Mouse (Mus musculus) midbrain, embryonic 11.5 days (tissue): Measurements from ENCODE around the gene Slc25a33. TPM values are rescaled to one million over a fixed set of nuclear protein-coding genes. Genes with fewer than 3 reads are reported as not detected.
"Not testable (repeated sequence)": the region's sequence is repeated elsewhere in the genome, so short reads cannot be mapped to it uniquely, and the experiment has no call there.

ENCODE experiments used
- ATAC-seq: fragments of 200-750 bp; cut with Nextera tagmentation; 2 replicates; pipeline ENCODE4 v1.8.0; 2017; ENCODE audit warnings: moderate TSS enrichment, moderate library complexity; ENCODE audit not compliant: low FRiP score
- DNase-seq: peaks from one replicate; pipeline ENCODE4 v3.0.0; 2015; ENCODE audit warnings: low spot score; ENCODE audit errors: missing footprints
- H3K27ac ChIP-seq: fragments of 300-500 bp; sonication (generic); 2 replicates; pipeline ENCODE4 v1.5.1; 2014; ENCODE audit warnings: low read depth, low read length
- H3K27me3 ChIP-seq: fragments of 300-500 bp; sonication (generic); 2 replicates; pipeline ENCODE4 v1.6.1; 2014; ENCODE audit warnings: mild to moderate bottlenecking, low read length, moderate library complexity, mixed read lengths; ENCODE audit not compliant: control insufficient read depth, insufficient read depth
- H3K36me3 ChIP-seq: fragments of 300-500 bp; sonication (generic); 2 replicates; pipeline ENCODE4 v1.6.1; 2014; ENCODE audit warnings: mild to moderate bottlenecking, low read length, moderate library complexity, mixed read lengths; ENCODE audit not compliant: control insufficient read depth, insufficient read depth
- H3K4me1 ChIP-seq: fragments of 300-500 bp; sonication (generic); 2 replicates; pipeline ENCODE4 v1.6.1; 2014; ENCODE audit warnings: low read length; ENCODE audit not compliant: control insufficient read depth, insufficient read depth
- H3K4me2 ChIP-seq: fragments of 300-500 bp; sonication (generic); 2 replicates; pipeline ENCODE4 v1.6.1; 2014; ENCODE audit warnings: mild to moderate bottlenecking, moderate library complexity
- H3K4me3 ChIP-seq: fragments of 300-500 bp; sonication (generic); 2 replicates; pipeline ENCODE4 v1.5.1; 2014; ENCODE audit warnings: low read depth, low read length
- H3K9ac ChIP-seq: fragments of 300-500 bp; sonication (generic); 2 replicates; pipeline ENCODE4 v1.6.1; 2014; ENCODE audit warnings: low read length
- H3K9me3 ChIP-seq: fragments of 300-500 bp; sonication (generic); 2 replicates; pipeline ENCODE4 v1.6.1; 2016; ENCODE audit warnings: low read length; ENCODE audit not compliant: control insufficient read depth
- WGBS: fragments of 180-500 bp; shearing (Covaris S2); extraction: QIAGEN DNeasy Blood & Tissue Kit; methylation state at CpG from one replicate; pipeline ENCODE4 v1.1.7; 2014; 5-methylcytosine and 5-hydroxymethylcytosine counted together
- polyA plus RNA-seq: library from polyadenylated mRNA; unstranded; fragments of >200 nt; fragmentation: Nextera tagmentation; extraction: Ambion mirVana; gene quantifications from 2 replicates; pipeline ENCODE4 v1.2.1, GENCODE M21; 2014

The Slc25a33 gene
- polyA plus RNA-seq: 18.6 and 21.4 TPM in 2 replicates

- Histone ChIP-seq H3K27ac (peak within 1 kb of the TSS; percentile 35; the same call in 1 of the 2 replicates), H3K9me3 (no peaks in the 10 kb centered on the region), H3K9ac (peak within 1 kb of the TSS; percentile 86), H3K27me3 (peaks cover 2% of the 10 kb centered on the region; the same call in 1 of the 2 replicates), H3K4me2 (peak within 1 kb of the TSS; percentile 76), H3K4me1 (peaks cover 6% of the 10 kb centered on the region; the same call in 1 of the 2 replicates), H3K36me3 (no peaks in the 10 kb centered on the region), H3K4me3 (peak within 1 kb of the TSS; percentile 69)
- DNase-seq: peak; percentile 99
- under 1% methylated on average over 50 of the region's 51 CpGs for WGBS
- peak; percentile 99 for ATAC-seq
These were observed at the start of gene Slc25a33 for GRCm38 (mm10) chr4:149774094-149774470. Gene Slc25a33 (minus strand): TSS chr4:149774277.

DNA sequence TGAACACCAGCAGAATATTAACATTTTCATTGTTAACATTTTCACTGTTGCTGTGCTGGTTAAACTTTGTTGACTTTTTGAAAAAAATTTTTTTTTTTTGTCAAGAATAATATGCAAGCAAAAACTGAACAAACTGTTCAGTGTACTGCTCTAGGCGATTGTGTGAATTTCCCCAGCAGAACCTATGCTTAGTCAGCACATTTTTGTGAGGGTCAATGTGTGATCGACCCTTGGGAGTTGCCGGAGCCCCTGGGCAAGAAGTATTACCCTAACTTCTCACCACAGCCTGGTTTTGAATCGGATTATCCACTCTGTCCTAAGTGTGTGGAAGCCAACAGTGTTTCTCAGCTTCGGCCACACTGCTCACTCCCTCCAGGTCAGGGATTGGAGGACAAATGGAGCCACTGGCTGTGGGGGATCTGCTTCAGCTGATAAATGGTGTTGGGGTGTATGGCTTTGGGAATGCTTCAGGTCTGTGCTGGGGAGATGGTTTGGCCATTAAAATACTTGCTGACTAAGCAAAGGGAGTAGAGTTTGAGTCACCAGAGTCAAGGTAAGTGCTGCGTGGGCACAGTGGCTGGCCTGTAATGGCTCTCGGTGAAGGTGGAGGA lies 48.6 kb upstream of the Slc25a33 start:
- DNase-seq (peak; percentile 57), ATAC-seq (no peak)
- H3K4me2 ChIP-seq: no peak overlapping the region
- H3K4me3 ChIP-seq: no peak overlapping the region
- H3K27me3 ChIP-seq: no peaks in the 10 kb centered on the region
- H3K27ac ChIP-seq: no peak overlapping the region
- no peaks in the 10 kb centered on the region for H3K4me1 ChIP-seq
- H3K9ac ChIP-seq: no peak overlapping the region
- 75% methylated on average over 7 of the region's 7 CpGs for WGBS
- H3K9me3 ChIP-seq: no peaks in the 10 kb centered on the region
- H3K36me3 ChIP-seq: no peaks in the 10 kb centered on the region

GRCm38 (mm10) chr4:149822126-149822525 lies 48.0 kb upstream of the Slc25a33 start:
- no peaks in the 10 kb centered on the region for H3K36me3 ChIP-seq
- H3K9me3 ChIP-seq: no peaks in the 10 kb centered on the region
- H3K4me1 ChIP-seq: no peaks in the 10 kb centered on the region
- no peak overlapping the region for H3K27ac ChIP-seq
- no peak overlapping the region for H3K4me2 ChIP-seq
- no peaks in the 10 kb centered on the region for H3K27me3 ChIP-seq
- ATAC-seq (no peak), DNase-seq (no peak)
- 67% methylated on average over 9 of the region's 9 CpGs for WGBS
- no peak overlapping the region for H3K9ac ChIP-seq
- H3K4me3 ChIP-seq: no peak overlapping the region

- 65% methylated on average over 6 of the region's 6 CpGs for WGBS
- Histone ChIP-seq H3K9me3 (no peaks in the 10 kb centered on the region), H3K4me2 (no peak overlapping the region), H3K9ac (no peak overlapping the region), H3K36me3 (no peaks in the 10 kb centered on the region), H3K4me3 (no peak overlapping the region), H3K4me1 (no peaks in the 10 kb centered on the region), H3K27ac (no peak overlapping the region), H3K27me3 (no peaks in the 10 kb centered on the region)
- DNase-seq (no peak), ATAC-seq (no peak)
These were observed 46.5 kb upstream of the Slc25a33 start for GRCm38 (mm10) chr4:149820569-149820968.

- H3K27ac ChIP-seq: no peak overlapping the region
- H3K36me3 ChIP-seq: no peaks in the 10 kb centered on the region
- no peak for ATAC-seq
- WGBS: 69% methylated on average over 3 of the region's 3 CpGs
- H3K4me2 ChIP-seq: no peak overlapping the region
- no peak overlapping the region for H3K4me3 ChIP-seq
- H3K9me3 ChIP-seq: no peaks in the 10 kb centered on the region
- no peak overlapping the region for H3K9ac ChIP-seq
- H3K27me3 ChIP-seq: no peaks in the 10 kb centered on the region
- DNase-seq: peak; percentile 73
- no peaks in the 10 kb centered on the region for H3K4me1 ChIP-seq
These were observed 45.1 kb upstream of the Slc25a33 start for GRCm38 (mm10) chr4:149819195-149819594.

GRCm38 (mm10) chr4:149816598-149816997 lies 42.5 kb upstream of the Slc25a33 start:
- no peak overlapping the region for H3K9ac ChIP-seq
- 85% methylated on average over 9 of the region's 9 CpGs for WGBS
- H3K36me3 ChIP-seq: no peaks in the 10 kb centered on the region
- no peaks in the 10 kb centered on the region for H3K9me3 ChIP-seq
- no peak for ATAC-seq
- H3K4me3 ChIP-seq: no peak overlapping the region
- no peak overlapping the region for H3K27ac ChIP-seq
- H3K27me3 ChIP-seq: no peaks in the 10 kb centered on the region
- no peak overlapping the region for H3K4me2 ChIP-seq
- DNase-seq: no peak
- no peaks in the 10 kb centered on the region for H3K4me1 ChIP-seq

- Histone ChIP-seq H3K9ac (no peak overlapping the region), H3K36me3 (no peaks in the 10 kb centered on the region), H3K4me2 (no peak overlapping the region), H3K27ac (no peak overlapping the region), H3K27me3 (no peaks in the 10 kb centered on the region), H3K4me1 (no peaks in the 10 kb centered on the region), H3K9me3 (no peaks in the 10 kb centered on the region), H3K4me3 (no peak overlapping the region)
- WGBS: 89% methylated on average over 14 of the region's 14 CpGs
- ATAC-seq: no peak
- no peak for DNase-seq
These were observed 41.5 kb upstream of the Slc25a33 start for GRCm38 (mm10) chr4:149815586-149815985.

GRCm38 (mm10) chr4:149813409-149814184 lies 39.5 kb upstream of the Slc25a33 start:
- WGBS: 71% methylated on average over 14 of the region's 14 CpGs
- no peak overlapping the region for H3K27ac ChIP-seq
- H3K36me3 ChIP-seq: no peaks in the 10 kb centered on the region
- DNase-seq (no peak), ATAC-seq (no peak)
- no peak overlapping the region for H3K4me3 ChIP-seq
- H3K4me1 ChIP-seq: no peaks in the 10 kb centered on the region
- H3K9ac ChIP-seq: no peak overlapping the region
- H3K27me3 ChIP-seq: peaks cover 2% of the 10 kb centered on the region; the same call in 1 of the 2 replicates
- no peaks in the 10 kb centered on the region for H3K9me3 ChIP-seq
- H3K4me2 ChIP-seq: no peak overlapping the region

DNA sequence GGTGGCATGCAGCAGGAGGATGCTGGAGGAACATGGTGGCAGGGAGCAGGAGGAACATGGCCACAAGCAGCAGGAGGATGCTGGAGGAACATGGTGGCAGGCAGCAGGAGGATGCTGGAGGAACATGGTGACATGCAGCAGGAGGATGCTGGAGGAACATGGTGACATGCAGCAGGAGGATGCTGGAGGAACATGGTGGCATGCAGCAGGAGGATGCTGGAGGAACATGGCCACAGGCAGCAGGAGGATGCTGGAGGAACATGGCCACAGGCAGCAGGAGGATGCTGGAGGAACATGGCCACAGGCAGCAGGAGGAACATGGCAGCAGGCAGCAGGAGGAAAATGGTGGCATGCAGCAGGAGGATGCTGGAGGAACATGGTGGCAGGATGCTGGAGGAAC lies 36.3 kb upstream of the Slc25a33 start:
- peak; percentile 14 for DNase-seq
- H3K9me3 ChIP-seq, H3K27me3 ChIP-seq, H3K9ac ChIP-seq, ATAC-seq, H3K36me3 ChIP-seq, H3K27ac ChIP-seq, H3K4me1 ChIP-seq, H3K4me2 ChIP-seq, H3K4me3 ChIP-seq: not testable (repeated sequence)
